Comparison of ENCODE assay signal across 8 mouse cellular contexts in genomic region chr3:142395520-142396193, GRCm38 (mm10). TPM values are rescaled to one million over a fixed set of nuclear protein-coding genes. Genes with fewer than 3 reads are reported as not detected.
DNase-seq lines count a peak whose midpoint lies in the region; ATAC-seq and TF ChIP-seq lines count a peak whose summit lies in the region.

Gene Pdlim5 (minus strand): TSS chr3:142395696.

- H3K27ac ChIP-seq in ES-E14 (ENCODE audit: insufficient read depth, low read depth, low read length, poor library complexity, severe bottlenecking): peak within 1 kb of the TSS; percentile 80
- peak within 1 kb of the TSS; percentile 10; the same call in 1 of the 2 replicates for H3K27ac ChIP-seq in forebrain, embryonic 16.5 days (ENCODE audit: low read length)
- peak within 1 kb of the TSS; percentile 89 for H3K27ac ChIP-seq in lung, embryonic 15.5 days

- under 1% methylated on average over 45 of the region's 46 CpGs for WGBS in forebrain, embryonic 16.5 days
- under 1% methylated on average over 46 of the region's 46 CpGs for WGBS in lung, embryonic 15.5 days

- intact Hi-C loops in heart, postnatal 36 days (cut with DNase I): loop anchor here (1.0 to 2.0 kb wide), 3 partner anchors 29 to 101 kb away; no protein-coding TSS in a partner anchor

- no peaks in the 10 kb centered on the region for H3K27me3 ChIP-seq in forebrain, embryonic 16.5 days (replicated peaks; ENCODE audit: control insufficient read depth, insufficient read depth, low read length)
- no peaks in the 10 kb centered on the region for H3K27me3 ChIP-seq in lung, embryonic 15.5 days

- ATAC-seq in forebrain, embryonic 16.5 days: peak; percentile 98
- peak; percentile 99 for ATAC-seq in lung, embryonic 15.5 days (ENCODE audit: borderline replicate concordance, extremely low read depth, low FRiP score, low TSS enrichment)

- peak within 1 kb of the TSS; percentile 97 for H3K9ac ChIP-seq in ES-E14 (ENCODE audit: insufficient read depth, low read depth, low read length, poor library complexity, severe bottlenecking)
- H3K9ac ChIP-seq in forebrain, embryonic 16.5 days (replicated peaks; ENCODE audit: low read depth, low read length): peak within 1 kb of the TSS; percentile 64
- peak within 1 kb of the TSS; percentile 61 for H3K9ac ChIP-seq in lung, embryonic 15.5 days

- H3K4me3 ChIP-seq in ES-E14 (ENCODE audit: insufficient read depth in 1 of 2, low read depth in 1 of 2, low read length in 2 of 2, poor library complexity in 1 of 2, severe bottlenecking in 1 of 2): peak within 1 kb of the TSS; percentile 98 to 99
- H3K4me3 ChIP-seq in forebrain, embryonic 16.5 days (replicated peaks; ENCODE audit: low read length): peak within 1 kb of the TSS; percentile 91
- peak within 1 kb of the TSS; percentile 83 for H3K4me3 ChIP-seq in lung, embryonic 15.5 days

- H3K4me1 ChIP-seq in ES-E14 (ENCODE audit: control insufficient read depth in 2 of 2, insufficient read depth in 2 of 2, low read length in 2 of 2, poor library complexity in 1 of 2): peaks cover 0 to 6% of the 10 kb centered on the region in 2 experiments; a peak in 3 of 4 replicates
- H3K4me1 ChIP-seq in forebrain, embryonic 16.5 days (replicated peaks; ENCODE audit: control insufficient read depth, insufficient read depth, low read length): peaks cover 6% of the 10 kb centered on the region
- H3K4me1 ChIP-seq in lung, embryonic 15.5 days: no peaks in the 10 kb centered on the region

- in situ Hi-C loops in ES-E14 (cut with MboI; ENCODE audit: low sequenced_read_pairs in 2 of 2, unreplicated experiment in 2 of 2): no loop called here

- peak; percentile 90 for DNase-seq in ES-E14 (ENCODE audit: low read depth, low spot score)
- DNase-seq in cerebellum, adult 11-12 months: peak; percentile 50
- DNase-seq in heart, postnatal 36 days: peak; percentile 98 to 99
- DNase-seq in layer of hippocampus, adult 8-10 months (ENCODE audit: low spot score in 2 of 2): peak; percentile 77 to 83
- peak; percentile 91 for DNase-seq in ovary, adult 18-20 months (ENCODE audit: low spot score)
- peak; percentile 90 for DNase-seq in thymus, postnatal 0 days (ENCODE audit: low spot score)

- H3K4me2 ChIP-seq in forebrain, embryonic 16.5 days (ENCODE audit: low read length): peak within 1 kb of the TSS; percentile 89
- peak within 1 kb of the TSS; percentile 78 for H3K4me2 ChIP-seq in lung, embryonic 15.5 days

- H3K9me3 ChIP-seq in ES-E14 (ENCODE audit: control insufficient read depth, insufficient read depth, low read depth, low read length): no peaks in the 10 kb centered on the region
- no peaks in the 10 kb centered on the region for H3K9me3 ChIP-seq in forebrain, embryonic 16.5 days (ENCODE audit: control insufficient read depth, low read length)
- H3K9me3 ChIP-seq in lung, embryonic 15.5 days: no peaks in the 10 kb centered on the region

- H3K36me3 ChIP-seq in ES-E14 (ENCODE audit: control insufficient read depth, insufficient read depth, low read length, poor library complexity, severe bottlenecking): no peaks in the 10 kb centered on the region
- H3K36me3 ChIP-seq in forebrain, embryonic 16.5 days (ENCODE audit: control insufficient read depth, insufficient read depth): no peaks in the 10 kb centered on the region
- no peaks in the 10 kb centered on the region for H3K36me3 ChIP-seq in lung, embryonic 15.5 days

TF ChIP-seq in ES-E14, 5 proteins besides CTCF, POLR2A, EP300 and RAD21:
- TF ChIP-seq MAFK (IDR thresholded peaks at IDR 0.05; ENCODE audit: insufficient read depth, low read depth, low read length): no peak
- peak; percentile 37; the same call in 1 of the 2 replicates for TF ChIP-seq HCFC1 (IDR thresholded peaks at IDR 0.05; ENCODE audit: borderline replicate concordance, insufficient read depth, low read length)

RNA-seq across cellular contexts. Expression of gene Pdlim5, which starts in this region (rescaled TPM):
- total RNA-seq in ES-E14 (2012; rRNA removed): 24.7 and 38.8 TPM in 2 replicates
- 10.0 and 11.5 TPM in 2 replicates for polyA plus RNA-seq in forebrain, embryonic 16.5 days (2015; fragmentation: Nextera tagmentation; extraction: Ambion mirVana)
- 100 to 1,000 TPM; 634 to 793 TPM for total RNA-seq in heart, postnatal 36 days (2021)
- 10 to 100 TPM; 26.5 to 29.5 (median 28.1) TPM for total RNA-seq in layer of hippocampus, adult 8-10 months (2022)
- polyA plus RNA-seq in lung, embryonic 15.5 days (2015; fragmentation: Nextera tagmentation; extraction: Ambion mirVana): 24.2 and 26.3 TPM in 2 replicates
- 13.1 and 13.7 TPM in 2 replicates for polyA plus RNA-seq in thymus, postnatal 0 days (2015; fragmentation: Nextera tagmentation; extraction: Ambion mirVana)

Comparison
In these comparisons a context has a peak if more than half of its experiments do, and no peak if none do; other contexts are left out.
1. Peak in every context shown above with its lines: DNase-seq, ATAC-seq, H3K4me3 ChIP-seq and H3K27ac ChIP-seq.
2. RNA of gene Pdlim5 (total RNA-seq): 634 to 793 TPM in heart, postnatal 36 days; 24.7 to 38.8 TPM in ES-E14 and 26.5 to 29.5 TPM in layer of hippocampus, adult 8-10 months; every median in the first group is over 10 times any median in the second.
3. H3K27ac ChIP-seq: peak in every context shown above with its lines; median percentile 89 in lung, embryonic 15.5 days; 80 in ES-E14; 10 in forebrain, embryonic 16.5 days.